Mouse (Mus musculus): Measurements from ENCODE around the gene Zdhhc23. TPM values are rescaled to one million over a fixed set of nuclear protein-coding genes. Genes with fewer than 3 reads are reported as not detected.

Gene Zdhhc23
- 1 to 10 TPM; 1.4 to 1.9 TPM for polyA plus RNA-seq (2017; shearing (Covaris generic))

- ATAC-seq: peak; percentile 63
Measured at GRCm38 (mm10) chr16:43979328-43980109, at the start of gene Zdhhc23. Gene Zdhhc23, minus strand, starts transcription at chr16:43979791.

GRCm38 (mm10) chr16:44029273-44029672 lies 49.7 kb upstream of the Zdhhc23 start:
- no peak for ATAC-seq

- no peak for ATAC-seq
Measured at GRCm38 (mm10) chr16:44026822-44027221, 47.2 kb upstream of the Zdhhc23 start.

- no peak for ATAC-seq
Measured at GRCm38 (mm10) chr16:44026210-44026609, 46.6 kb upstream of the Zdhhc23 start.

- no peak for ATAC-seq
Measured at GRCm38 (mm10) chr16:44018986-44019548, 39.5 kb upstream of the Zdhhc23 start.

GRCm38 (mm10) chr16:44018372-44018771 lies 38.8 kb upstream of the Zdhhc23 start:
- ATAC-seq: no peak

- ATAC-seq: no peak
Measured at GRCm38 (mm10) chr16:44017707-44018106, 38.1 kb upstream of the Zdhhc23 start.

GRCm38 (mm10) chr16:44016164-44016563 lies 36.6 kb upstream of the Zdhhc23 start:
- ATAC-seq: peak; percentile 99

- ATAC-seq: no peak
Measured at GRCm38 (mm10) chr16:44015416-44016158, 36.0 kb upstream of the Zdhhc23 start.

GRCm38 (mm10) chr16:44011010-44011409 lies 31.4 kb upstream of the Zdhhc23 start:
- ATAC-seq: no peak

- ATAC-seq: no peak
Measured at GRCm38 (mm10) chr16:44002086-44002485, 22.5 kb upstream of the Zdhhc23 start.

- no peak for ATAC-seq
Measured at GRCm38 (mm10) chr16:43999541-43999940, 19.9 kb upstream of the Zdhhc23 start.

- ATAC-seq: no peak
Measured at GRCm38 (mm10) chr16:43999111-43999510, 19.5 kb upstream of the Zdhhc23 start.

GRCm38 (mm10) chr16:43994623-43995022 lies 15.0 kb upstream of the Zdhhc23 start:
- ATAC-seq: no peak

GRCm38 (mm10) chr16:43986299-43986698 lies 6.7 kb upstream of the Zdhhc23 start:
- ATAC-seq: no peak

- ATAC-seq: peak; percentile 43
Measured at GRCm38 (mm10) chr16:43980110-43980609, 569 bp upstream of the Zdhhc23 start.

- peak; percentile 16 for ATAC-seq
Measured at GRCm38 (mm10) chr16:43979010-43979327, 622 bp downstream of the Zdhhc23 start.

GRCm38 (mm10) chr16:43973606-43974220 lies 5.9 kb downstream of the Zdhhc23 start:
- ATAC-seq: no peak

GRCm38 (mm10) chr16:43973147-43973546 lies 6.4 kb downstream of the Zdhhc23 start:
- ATAC-seq: no peak

- ATAC-seq: no peak
Measured at GRCm38 (mm10) chr16:43972391-43972790, 7.2 kb downstream of the Zdhhc23 start.

GRCm38 (mm10) chr16:43971741-43972140 lies 7.8 kb downstream of the Zdhhc23 start:
- ATAC-seq: no peak

GRCm38 (mm10) chr16:43971189-43971588 lies 8.4 kb downstream of the Zdhhc23 start:
- no peak for ATAC-seq

- ATAC-seq: no peak
Measured at GRCm38 (mm10) chr16:43970426-43970825, 9.2 kb downstream of the Zdhhc23 start.
